Mouse (Mus musculus): ENCODE results near the gene 4930544D05Rik. TPM values are rescaled to one million over a fixed set of nuclear protein-coding genes. Genes with fewer than 3 reads are reported as not detected.

4930544D05Rik gene
- polyA plus RNA-seq, 1 experiment from 2014 or later = not detected

GRCm38 (mm10) chr11:70586954-70587353 lies 28.7 kb upstream of the 4930544D05Rik start:
- ATAC-seq (replicated peaks; ENCODE audit: low FRiP score) (no peak), DNase-seq (ENCODE audit: low spot score) (no peak)
- WGBS = 87% methylated on average over 5 of the region's 5 CpGs
- Histone ChIP-seq H3K36me3 (ENCODE audit: control insufficient read depth, insufficient read depth, low read length) (no peaks in the 10 kb centered on the region), H3K4me3 (ENCODE audit: low read depth, low read length) (no peak overlapping the region), H3K9ac (ENCODE audit: low read length) (no peak overlapping the region), H3K27ac (ENCODE audit: low read depth, low read length) (no peak overlapping the region), H3K9me3 (ENCODE audit: control insufficient read depth, low read length) (no peaks in the 10 kb centered on the region), H3K4me1 (replicated peaks; ENCODE audit: control insufficient read depth, insufficient read depth, low read length) (peaks cover 5% of the 10 kb centered on the region; the same call in 1 of the 2 replicates), H3K4me2 (ENCODE audit: low read depth, low read length, severe bottlenecking) (no peak overlapping the region), H3K27me3 (ENCODE audit: control insufficient read depth, insufficient read depth, low read length) (no peaks in the 10 kb centered on the region)

DNA sequence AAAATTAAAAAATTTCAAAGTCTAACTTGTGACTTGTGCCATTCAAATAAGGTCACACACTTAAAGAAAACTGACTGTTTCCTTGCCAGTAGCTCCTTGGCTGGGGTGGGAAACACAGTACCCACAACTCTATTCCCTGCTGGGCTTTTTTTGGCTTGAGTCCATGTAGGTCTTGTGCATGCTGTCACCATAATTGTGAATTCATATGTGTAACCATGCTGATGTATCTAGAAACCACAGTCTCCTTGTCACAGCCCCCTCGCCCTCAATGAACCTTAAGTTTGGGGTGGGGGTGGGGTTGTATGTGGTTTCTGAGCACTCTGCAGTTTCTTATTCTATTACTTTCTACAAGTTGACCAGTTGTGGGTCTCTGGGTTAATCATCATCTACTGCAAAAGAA lies 23.9 kb upstream of the 4930544D05Rik start:
- Histone ChIP-seq H3K4me2 (ENCODE audit: low read depth, low read length, severe bottlenecking) (no peak overlapping the region), H3K4me3 (ENCODE audit: low read depth, low read length) (no peak overlapping the region), H3K9me3 (ENCODE audit: control insufficient read depth, low read length) (no peaks in the 10 kb centered on the region), H3K9ac (ENCODE audit: low read length) (no peak overlapping the region), H3K27ac (ENCODE audit: low read depth, low read length) (no peak overlapping the region), H3K4me1 (replicated peaks; ENCODE audit: control insufficient read depth, insufficient read depth, low read length) (no peaks in the 10 kb centered on the region), H3K27me3 (ENCODE audit: control insufficient read depth, insufficient read depth, low read length) (no peaks in the 10 kb centered on the region), H3K36me3 (ENCODE audit: control insufficient read depth, insufficient read depth, low read length) (no peaks in the 10 kb centered on the region)
- WGBS = 81% methylated on average over 1 of the region's 1 CpGs
- DNase-seq (ENCODE audit: low spot score) (no peak), ATAC-seq (replicated peaks; ENCODE audit: low FRiP score) (no peak)

DNA sequence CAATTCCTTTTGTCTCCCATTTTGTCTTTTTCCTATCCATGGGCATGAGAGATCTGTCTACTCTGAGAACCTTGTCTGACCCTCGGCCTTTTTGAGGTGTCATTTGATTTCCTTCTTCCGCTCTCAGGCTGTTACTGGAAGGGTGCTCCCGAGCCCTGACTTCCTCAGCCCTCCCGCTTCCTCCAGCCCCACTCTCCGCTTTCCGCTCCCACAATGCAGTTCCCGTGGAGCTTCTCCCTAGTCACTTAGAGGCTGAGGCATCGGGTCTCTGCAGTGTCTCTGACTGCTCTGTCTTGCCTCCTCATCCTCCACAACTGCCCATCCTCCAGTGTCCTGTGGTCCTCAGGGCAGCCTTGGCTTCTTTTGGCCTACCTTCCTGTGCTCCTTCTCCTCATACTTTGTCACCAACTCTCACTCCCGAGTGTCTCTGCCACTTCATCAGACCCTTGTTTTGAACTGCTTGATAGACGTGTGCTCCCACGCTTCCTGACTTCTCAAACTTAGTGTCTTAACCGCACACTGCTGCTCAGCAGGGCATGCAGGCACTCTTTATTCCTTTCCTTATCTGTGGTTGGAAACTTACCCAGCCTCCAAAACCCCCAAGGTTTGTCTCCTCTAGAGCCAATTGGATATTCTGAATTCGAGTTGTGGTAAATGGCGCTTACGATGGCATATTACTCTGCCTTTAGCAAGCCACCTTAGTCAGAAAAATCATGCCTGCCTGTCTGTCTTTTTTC lies 21.2 kb upstream of the 4930544D05Rik start:
- ATAC-seq (replicated peaks; ENCODE audit: low FRiP score) = no peak
- Histone ChIP-seq H3K9ac (ENCODE audit: low read length) (no peak overlapping the region), H3K4me3 (ENCODE audit: low read depth, low read length) (no peak overlapping the region), H3K27me3 (ENCODE audit: control insufficient read depth, insufficient read depth, low read length) (no peaks in the 10 kb centered on the region), H3K36me3 (ENCODE audit: control insufficient read depth, insufficient read depth, low read length) (no peaks in the 10 kb centered on the region), H3K4me1 (replicated peaks; ENCODE audit: control insufficient read depth, insufficient read depth, low read length) (no peaks in the 10 kb centered on the region), H3K4me2 (ENCODE audit: low read depth, low read length, severe bottlenecking) (no peak overlapping the region), H3K9me3 (ENCODE audit: control insufficient read depth, low read length) (no peaks in the 10 kb centered on the region), H3K27ac (ENCODE audit: low read depth, low read length) (no peak overlapping the region)
- no peak for DNase-seq (ENCODE audit: low spot score)
- WGBS = 89% methylated on average over 15 of the region's 15 CpGs

GRCm38 (mm10) chr11:70595638-70596037 lies 20.0 kb upstream of the 4930544D05Rik start:
- Histone ChIP-seq H3K36me3 (ENCODE audit: control insufficient read depth, insufficient read depth, low read length) (no peaks in the 10 kb centered on the region), H3K4me1 (replicated peaks; ENCODE audit: control insufficient read depth, insufficient read depth, low read length) (no peaks in the 10 kb centered on the region), H3K9ac (ENCODE audit: low read length) (no peak overlapping the region), H3K9me3 (ENCODE audit: control insufficient read depth, low read length) (no peaks in the 10 kb centered on the region), H3K4me3 (ENCODE audit: low read depth, low read length) (no peak overlapping the region), H3K27ac (ENCODE audit: low read depth, low read length) (no peak overlapping the region), H3K4me2 (ENCODE audit: low read depth, low read length, severe bottlenecking) (no peak overlapping the region), H3K27me3 (ENCODE audit: control insufficient read depth, insufficient read depth, low read length) (no peaks in the 10 kb centered on the region)
- WGBS = 86% methylated on average over 2 of the region's 2 CpGs
- ATAC-seq (replicated peaks; ENCODE audit: low FRiP score) = no peak
- no peak for DNase-seq (ENCODE audit: low spot score)

DNA sequence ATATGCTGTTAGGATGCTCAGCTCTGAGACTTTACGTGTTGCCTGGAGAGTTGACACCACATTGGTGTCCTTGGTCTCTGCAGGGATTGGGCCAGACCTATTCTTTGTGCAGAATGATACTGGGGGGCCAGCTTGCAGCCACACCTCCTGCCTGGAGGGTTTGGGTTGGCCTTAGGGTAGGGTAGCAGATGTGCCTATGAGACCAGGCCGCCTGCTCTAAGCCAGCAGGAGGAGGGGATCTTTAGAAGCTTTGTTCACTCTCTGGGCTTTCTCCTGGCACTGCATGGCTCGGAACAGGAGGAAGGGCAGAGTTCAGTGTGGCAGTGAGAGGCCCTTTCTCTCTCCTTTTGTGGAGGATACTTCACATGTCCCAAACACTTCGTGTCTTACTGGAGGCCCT lies 19.6 kb upstream of the 4930544D05Rik start:
- Histone ChIP-seq H3K27me3 (ENCODE audit: control insufficient read depth, insufficient read depth, low read length) (no peaks in the 10 kb centered on the region), H3K9ac (ENCODE audit: low read length) (0 out of 2 replicates have a peak overlapping the region, but pooled peaks have one; percentile 20), H3K4me3 (ENCODE audit: low read depth, low read length) (no peak overlapping the region), H3K9me3 (ENCODE audit: control insufficient read depth, low read length) (no peaks in the 10 kb centered on the region), H3K4me2 (ENCODE audit: low read depth, low read length, severe bottlenecking) (no peak overlapping the region), H3K27ac (ENCODE audit: low read depth, low read length) (peak overlapping the region; percentile 34; the same call in 1 of the 2 replicates), H3K36me3 (ENCODE audit: control insufficient read depth, insufficient read depth, low read length) (no peaks in the 10 kb centered on the region), H3K4me1 (replicated peaks; ENCODE audit: control insufficient read depth, insufficient read depth, low read length) (no peaks in the 10 kb centered on the region)
- DNase-seq (ENCODE audit: low spot score) = no peak
- WGBS = 46% methylated on average over 4 of the region's 4 CpGs
- 0 out of 2 replicates have a peak, but pooled peaks have one; percentile 33 for ATAC-seq (replicated peaks; ENCODE audit: low FRiP score)

DNA sequence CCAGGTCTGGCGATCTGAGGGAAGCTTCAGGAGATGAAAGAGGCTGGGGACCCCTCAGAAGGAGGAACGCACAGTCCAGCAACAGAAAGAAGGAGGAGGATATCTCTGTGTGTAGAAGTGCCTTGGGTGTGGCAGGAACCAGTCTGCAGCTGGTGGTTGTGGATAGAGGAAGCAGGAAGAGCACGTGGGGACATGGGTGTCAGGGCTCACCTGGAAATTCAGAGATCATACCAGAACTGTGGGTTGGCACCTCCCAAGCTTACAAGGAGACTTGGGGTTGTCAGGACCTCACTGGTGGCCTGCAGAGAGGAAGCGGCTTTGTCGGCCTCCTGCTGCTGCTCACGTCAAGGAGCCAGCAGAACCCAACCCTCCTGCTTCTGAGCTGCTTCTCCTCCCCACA lies 18.3 kb upstream of the 4930544D05Rik start:
- Histone ChIP-seq H3K9ac (ENCODE audit: low read length) (no peak overlapping the region), H3K4me1 (replicated peaks; ENCODE audit: control insufficient read depth, insufficient read depth, low read length) (no peaks in the 10 kb centered on the region), H3K36me3 (ENCODE audit: control insufficient read depth, insufficient read depth, low read length) (no peaks in the 10 kb centered on the region; the same call in 1 of the 2 replicates), H3K27me3 (ENCODE audit: control insufficient read depth, insufficient read depth, low read length) (no peaks in the 10 kb centered on the region), H3K4me3 (ENCODE audit: low read depth, low read length) (no peak overlapping the region), H3K27ac (ENCODE audit: low read depth, low read length) (no peak overlapping the region), H3K9me3 (ENCODE audit: control insufficient read depth, low read length) (no peaks in the 10 kb centered on the region), H3K4me2 (ENCODE audit: low read depth, low read length, severe bottlenecking) (no peak overlapping the region)
- 88% methylated on average over 6 of the region's 6 CpGs for WGBS
- ATAC-seq (replicated peaks; ENCODE audit: low FRiP score) (no peak), DNase-seq (ENCODE audit: low spot score) (no peak)

DNA sequence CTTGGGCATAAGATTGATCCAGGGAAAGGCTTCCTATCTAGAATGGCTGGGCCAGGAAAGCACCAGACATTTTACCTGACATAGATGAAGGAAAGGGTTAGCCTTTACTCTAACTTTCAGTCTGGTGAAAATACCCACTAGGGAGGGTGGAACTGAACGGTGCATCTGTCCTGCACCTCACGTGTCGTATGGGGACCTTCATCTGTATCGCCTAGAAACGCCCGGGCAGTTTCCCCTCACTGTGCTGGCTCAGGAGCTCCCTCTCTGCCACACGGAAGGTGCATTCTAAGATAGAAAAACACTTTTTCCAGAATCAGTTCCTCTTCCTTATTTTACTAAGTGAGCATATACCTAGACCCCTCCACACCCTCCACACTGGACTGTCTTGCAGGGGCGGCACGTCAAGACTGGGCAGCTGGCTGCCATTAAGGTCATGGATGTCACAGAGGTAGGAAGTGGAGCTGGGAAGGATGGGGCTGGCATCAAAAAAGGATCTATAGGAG lies 17.1 kb upstream of the 4930544D05Rik start:
- H3K27me3 ChIP-seq (ENCODE audit: control insufficient read depth, insufficient read depth, low read length) = no peaks in the 10 kb centered on the region
- no peak for ATAC-seq (replicated peaks; ENCODE audit: low FRiP score)
- H3K9me3 ChIP-seq (ENCODE audit: control insufficient read depth, low read length) = no peaks in the 10 kb centered on the region
- H3K4me3 ChIP-seq (ENCODE audit: low read depth, low read length) = no peak overlapping the region
- WGBS = 93% methylated on average over 9 of the region's 9 CpGs
- no peak overlapping the region for H3K9ac ChIP-seq (ENCODE audit: low read length)
- H3K4me2 ChIP-seq (ENCODE audit: low read depth, low read length, severe bottlenecking) = no peak overlapping the region
- H3K36me3 ChIP-seq (ENCODE audit: control insufficient read depth, insufficient read depth, low read length) = no peaks in the 10 kb centered on the region; the same call in 1 of the 2 replicates
- no peaks in the 10 kb centered on the region for H3K4me1 ChIP-seq (replicated peaks; ENCODE audit: control insufficient read depth, insufficient read depth, low read length)
- no peak overlapping the region for H3K27ac ChIP-seq (ENCODE audit: low read depth, low read length)
- no peak for DNase-seq (ENCODE audit: low spot score)

DNA sequence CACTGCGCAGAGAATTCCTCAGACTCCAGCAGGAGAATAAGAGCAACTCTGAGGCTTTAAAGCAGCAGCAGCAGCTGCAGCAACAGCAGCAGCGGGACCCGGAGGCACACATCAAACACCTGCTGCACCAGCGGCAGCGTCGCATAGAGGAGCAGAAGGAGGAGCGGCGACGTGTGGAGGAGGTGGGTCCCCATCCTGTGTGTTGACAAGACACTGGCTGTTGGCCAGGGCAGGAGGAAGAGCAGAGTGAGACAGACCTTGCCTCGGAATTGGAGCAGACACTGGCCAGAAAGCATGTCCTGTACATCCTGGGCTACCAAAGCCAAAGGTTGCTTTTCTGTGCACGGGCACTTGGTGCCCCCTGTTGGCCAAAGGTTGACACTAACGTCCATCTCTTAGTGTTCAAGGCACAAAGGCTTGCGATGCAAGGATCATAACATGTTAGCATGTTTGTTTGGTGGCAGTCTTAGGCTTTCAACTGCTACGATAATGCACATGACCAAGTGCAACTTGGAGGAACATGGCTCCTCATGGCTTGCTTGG lies 10.6 kb upstream of the 4930544D05Rik start:
- H3K4me2 ChIP-seq (ENCODE audit: low read depth, low read length, severe bottlenecking) = no peak overlapping the region
- WGBS = 67% methylated on average over 14 of the region's 14 CpGs
- H3K9ac ChIP-seq (ENCODE audit: low read length) = no peak overlapping the region
- no peaks in the 10 kb centered on the region; the same call in 1 of the 2 replicates for H3K36me3 ChIP-seq (ENCODE audit: control insufficient read depth, insufficient read depth, low read length)
- H3K27me3 ChIP-seq (ENCODE audit: control insufficient read depth, insufficient read depth, low read length) = no peaks in the 10 kb centered on the region
- DNase-seq (ENCODE audit: low spot score) (peak; percentile 81), ATAC-seq (replicated peaks; ENCODE audit: low FRiP score) (no peak)
- no peaks in the 10 kb centered on the region for H3K9me3 ChIP-seq (ENCODE audit: control insufficient read depth, low read length)
- H3K4me3 ChIP-seq (ENCODE audit: low read depth, low read length) = no peak overlapping the region
- H3K4me1 ChIP-seq (replicated peaks; ENCODE audit: control insufficient read depth, insufficient read depth, low read length) = no peaks in the 10 kb centered on the region
- no peak overlapping the region for H3K27ac ChIP-seq (ENCODE audit: low read depth, low read length)
